8 mouse cellular contexts compared by ENCODE assay signal in genomic region chr5:66947958-66948357, GRCm38 (mm10).
A peak's percentile ranks its signal among the peaks of the same experiment; 100 is the strongest.
DNase-seq lines count a peak whose midpoint lies in the region; ATAC-seq and TF ChIP-seq lines count a peak whose summit lies in the region.

No protein-coding gene starts in this region.

- H3K4me2 ChIP-seq in hindbrain, embryonic 16.5 days (ENCODE audit: low read length) = no peak overlapping the region
- no peak overlapping the region for H3K4me2 ChIP-seq in lung, postnatal 0 days (replicated peaks; ENCODE audit: low read depth, low read length)

- ATAC-seq in cerebellum, adult (ENCODE audit: insufficient number of reproducible peaks, low FRiP score, low TSS enrichment) = peak; percentile 46
- ATAC-seq in hindbrain, embryonic 16.5 days = peak; percentile 67
- ATAC-seq in lung, postnatal 0 days = peak; percentile 60
- no peak for ATAC-seq in activated CD4-positive, CD25-positive, alpha-beta regulatory T cell, adult 4 months

- peak overlapping the region; percentile 56; the same call in 1 of the 2 replicates for H3K27ac ChIP-seq in hindbrain, embryonic 16.5 days (ENCODE audit: low read depth, low read length)
- H3K27ac ChIP-seq in lung, postnatal 0 days (ENCODE audit: low read length) = no peak overlapping the region

- TF ChIP-seq CTCF in lung, postnatal 0 days (IDR thresholded peaks at IDR 0.05) = no peak

- H3K36me3 ChIP-seq in hindbrain, embryonic 16.5 days (ENCODE audit: control insufficient read depth, insufficient read depth, low read length) = no peaks in the 10 kb centered on the region
- no peaks in the 10 kb centered on the region for H3K36me3 ChIP-seq in lung, postnatal 0 days (ENCODE audit: insufficient read depth, low read length)

- peak; percentile 36 to 43 for DNase-seq in layer of hippocampus, postnatal 10 days (ENCODE audit: low spot score in 2 of 2)
- DNase-seq in layer of hippocampus, postnatal 36 days = no peak
- DNase-seq in gastrocnemius, adult 8-10 months (ENCODE audit: low spot score in 2 of 2) = peak; percentile 63 to 71
- DNase-seq in lung, postnatal 0 days (ENCODE audit: low spot score) = peak; percentile 73
- no peak for DNase-seq in thymus, postnatal 4 days

- WGBS in hindbrain, embryonic 16.5 days = 51% methylated on average over 6 of the region's 6 CpGs
- WGBS in lung, postnatal 0 days = 31% methylated on average over 6 of the region's 6 CpGs

- H3K9ac ChIP-seq in hindbrain, embryonic 16.5 days (ENCODE audit: low read depth, low read length) = no peak overlapping the region
- H3K9ac ChIP-seq in lung, postnatal 0 days (replicated peaks; ENCODE audit: low read depth) = no peak overlapping the region

- peaks cover 7% of the 10 kb centered on the region for H3K4me1 ChIP-seq in hindbrain, embryonic 16.5 days (ENCODE audit: control insufficient read depth, insufficient read depth, low read depth, low read length)
- H3K4me1 ChIP-seq in lung, postnatal 0 days (ENCODE audit: insufficient read depth, low read depth, low read length) = peaks cover 13% of the 10 kb centered on the region; the same call in 1 of the 2 replicates

- H3K27me3 ChIP-seq in hindbrain, embryonic 16.5 days (replicated peaks; ENCODE audit: control insufficient read depth, insufficient read depth, low read length) = no peaks in the 10 kb centered on the region
- no peaks in the 10 kb centered on the region for H3K27me3 ChIP-seq in lung, postnatal 0 days (replicated peaks; ENCODE audit: insufficient read depth, low read length)

- H3K4me3 ChIP-seq in hindbrain, embryonic 16.5 days (ENCODE audit: low read length) = no peak overlapping the region
- H3K4me3 ChIP-seq in lung, postnatal 0 days (ENCODE audit: low read depth, low read length) = no peak overlapping the region

- 0 out of 2 replicates have a peak, but pooled peaks cover 3% of the 10 kb centered on the region for H3K9me3 ChIP-seq in hindbrain, embryonic 16.5 days (ENCODE audit: control insufficient read depth, low read length)
- H3K9me3 ChIP-seq in lung, postnatal 0 days (ENCODE audit: low read length) = no peaks in the 10 kb centered on the region

- no peak for TF ChIP-seq EP300 in lung, postnatal 0 days (IDR thresholded peaks at IDR 0.05)

Comparison
In these comparisons a context has a peak if more than half of its experiments do, and no peak if none do; other contexts are left out.
1. DNase-seq: peak in layer of hippocampus, postnatal 10 days (2 of 2), gastrocnemius, adult 8-10 months (2 of 2) and lung, postnatal 0 days (single experiment); none in layer of hippocampus, postnatal 36 days (0 of 2) and thymus, postnatal 4 days (single experiment).